Comparison of ENCODE assay signal across 9 mouse cellular contexts in genomic region chr5:139558468-139558804, GRCm38 (mm10). TPM values are rescaled to one million over a fixed set of nuclear protein-coding genes. Genes with fewer than 3 reads are reported as not detected.
DNase-seq lines count a peak whose midpoint lies in the region; ATAC-seq lines count a peak whose summit lies in the region.
"Had no signal": no experiment of that assay in that cellular context is flagged by ENCODE, and none has a peak within 500 bp of the region (broad histone marks: within the 10 kb centered on the region; RNA-seq: fewer than 3 reads in every experiment).

No protein-coding gene starts in this region.

- no peak overlapping the region for H3K4me3 ChIP-seq in embryonic facial prominence, embryonic 15.5 days (replicated peaks)
- no peak overlapping the region for H3K4me3 ChIP-seq in hindbrain, embryonic 12.5 days
- H3K4me3 ChIP-seq: erythroblast, embryonic 14.5 days had no signal

- peak; percentile 97 for DNase-seq in heart, adult 11 months
- no peak for DNase-seq in heart, postnatal 25 days (ENCODE audit: low spot score)
- DNase-seq in lung, postnatal 14 days, result peak; percentile 42
- DNase-seq in c-Kit-positive CD71-positive TER-119-positive erythroid progenitor cells, embryonic 14.5 days (ENCODE audit: low spot score), result no peak
- no peak for DNase-seq in thymus, postnatal 0 days (ENCODE audit: low spot score)

- peaks cover 8% of the 10 kb centered on the region; the same call in 1 of the 2 replicates for H3K4me1 ChIP-seq in embryonic facial prominence, embryonic 15.5 days
- H3K4me1 ChIP-seq in hindbrain, embryonic 12.5 days, result peaks cover 60% of the 10 kb centered on the region

- intact Hi-C loops in heart, postnatal 25 days (cut with DNase I), result no loop called here

- H3K9me3 ChIP-seq in embryonic facial prominence, embryonic 15.5 days (replicated peaks), result no peaks in the 10 kb centered on the region
- no peaks in the 10 kb centered on the region for H3K9me3 ChIP-seq in hindbrain, embryonic 12.5 days (replicated peaks)

- H3K4me2 ChIP-seq in embryonic facial prominence, embryonic 15.5 days (replicated peaks), result no peak overlapping the region
- peak overlapping the region; percentile 38 for H3K4me2 ChIP-seq in hindbrain, embryonic 12.5 days (replicated peaks)

- H3K27ac ChIP-seq in embryonic facial prominence, embryonic 15.5 days (replicated peaks), result no peak overlapping the region
- H3K27ac ChIP-seq in hindbrain, embryonic 12.5 days, result peak overlapping the region; percentile 68

- ATAC-seq in embryonic facial prominence, embryonic 15.5 days (ENCODE audit: insufficient number of reproducible peaks, low FRiP score, low TSS enrichment, low read depth), result peak; percentile 18; the same call in 1 of the 2 replicates
- ATAC-seq in hindbrain, embryonic 12.5 days (ENCODE audit: low FRiP score), result peak; percentile 79
- ATAC-seq in megakaryocyte, adult 5-6 weeks (ENCODE audit: poor library complexity, severe bottlenecking), result no peak

- H3K9ac ChIP-seq in embryonic facial prominence, embryonic 15.5 days, result no peak overlapping the region
- H3K9ac ChIP-seq in hindbrain, embryonic 12.5 days, result peak overlapping the region; percentile 29

- no peaks in the 10 kb centered on the region for H3K36me3 ChIP-seq in embryonic facial prominence, embryonic 15.5 days
- no peaks in the 10 kb centered on the region for H3K36me3 ChIP-seq in hindbrain, embryonic 12.5 days

- H3K27me3 ChIP-seq in embryonic facial prominence, embryonic 15.5 days, result peaks cover 96% of the 10 kb centered on the region
- peaks cover 88% of the 10 kb centered on the region for H3K27me3 ChIP-seq in hindbrain, embryonic 12.5 days

- 0% methylated on average over 16 of the region's 16 CpGs for WGBS in embryonic facial prominence, embryonic 15.5 days
- WGBS in hindbrain, embryonic 12.5 days, result under 1% methylated on average over 16 of the region's 16 CpGs

RNA-seq across cellular contexts. Expression of gene Uncx, which starts 15.1 kb away (rescaled TPM):
- not detected for total RNA-seq in heart, postnatal 25 days (2021)
- 4.6 and 9.8 TPM in 2 replicates for polyA plus RNA-seq in embryonic facial prominence, embryonic 15.5 days (2015; fragmentation: Nextera tagmentation; extraction: Ambion mirVana)
- 97.3 and 99.4 TPM in 2 replicates for polyA plus RNA-seq in hindbrain, embryonic 12.5 days (2016; fragmentation: Nextera tagmentation; extraction: Ambion mirVana)
- not detected in 2 replicates for total RNA-seq in megakaryocyte, adult 5-6 weeks (2015)
- total RNA-seq in megakaryocyte, adult 5-6 weeks (2017), result not detected in 2 replicates
- 0.06 and 0.17 TPM in 2 replicates for polyA plus RNA-seq in thymus, postnatal 0 days (2015; fragmentation: Nextera tagmentation; extraction: Ambion mirVana)
- polyA plus RNA-seq: erythroblast, embryonic 14.5 days had no signal

Comparison
In these comparisons a context has a peak if more than half of its experiments do, and no peak if none do; other contexts are left out.
1. DNase-seq: peak in heart, adult 11 months (single experiment) and lung, postnatal 14 days (single experiment); none in heart, postnatal 25 days (single experiment), c-Kit-positive CD71-positive TER-119-positive erythroid progenitor cells, embryonic 14.5 days (single experiment) and thymus, postnatal 0 days (single experiment).